8 mouse cellular contexts compared by ENCODE assay signal in the genomic region with DNA sequence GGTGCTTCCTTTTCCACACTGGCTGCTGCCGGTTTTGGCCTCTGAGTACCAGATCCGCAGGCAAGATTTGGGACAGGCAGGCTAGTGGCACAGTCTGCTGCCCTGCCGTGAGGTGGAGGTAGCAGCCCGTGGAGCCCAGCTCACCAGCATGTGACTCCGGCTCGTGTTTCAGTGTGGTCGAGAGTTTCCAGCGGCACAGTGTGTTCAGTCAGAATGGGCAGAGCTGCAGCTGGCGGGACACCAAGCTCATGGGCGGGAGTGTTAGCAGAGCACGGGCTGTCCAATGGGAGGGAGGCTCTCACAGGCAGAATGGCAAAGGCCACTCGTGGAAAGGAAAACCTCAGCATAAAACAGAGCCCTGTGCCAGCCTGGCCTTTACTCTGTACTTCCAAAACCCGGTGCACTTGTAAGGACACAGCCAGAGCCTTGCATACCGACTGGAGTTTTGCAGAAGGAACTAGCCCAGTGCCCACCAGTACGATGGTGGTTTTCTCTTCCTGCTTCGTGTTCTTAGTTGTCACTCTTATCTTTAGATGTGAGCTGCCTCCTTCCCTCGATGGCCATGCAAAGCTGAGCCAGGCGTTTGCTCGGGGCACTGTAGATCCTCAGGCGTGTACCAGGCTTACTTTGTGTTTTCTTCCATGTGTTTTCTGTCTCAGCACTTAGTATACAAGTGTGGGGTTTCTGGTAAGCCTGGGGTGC. TPM values are rescaled to one million over a fixed set of nuclear protein-coding genes. Genes with fewer than 3 reads are reported as not detected.
DNase-seq lines count a peak whose midpoint lies in the region; ATAC-seq and TF ChIP-seq lines count a peak whose summit lies in the region.

No protein-coding gene starts in this region.

- WGBS in neural tube, embryonic 15.5 days: 74% methylated on average over 20 of the region's 20 CpGs
- 13% methylated on average over 20 of the region's 20 CpGs for WGBS in liver, embryonic 14.5 days (ENCODE audit: insufficient replicate concordance)

- TF ChIP-seq CTCF in liver, embryonic 14.5 days (IDR thresholded peaks at IDR 0.05; ENCODE audit: low read depth): no peak

- no peaks in the 10 kb centered on the region for H3K9me3 ChIP-seq in neural tube, embryonic 15.5 days (replicated peaks)
- H3K9me3 ChIP-seq in liver, embryonic 14.5 days (ENCODE audit: control insufficient read depth, low read length): no peaks in the 10 kb centered on the region

- H3K27me3 ChIP-seq in neural tube, embryonic 15.5 days (replicated peaks): no peaks in the 10 kb centered on the region
- H3K27me3 ChIP-seq in liver, embryonic 14.5 days (ENCODE audit: control insufficient read depth, insufficient read depth, low read length): no peaks in the 10 kb centered on the region

- H3K4me3 ChIP-seq in neural tube, embryonic 15.5 days (replicated peaks): no peak overlapping the region
- no peak overlapping the region; a peak in 1 of 4 replicates for H3K4me3 ChIP-seq in liver, embryonic 14.5 days (ENCODE audit: insufficient read depth in 1 of 2, low read depth in 2 of 2, low read length in 2 of 2)

- 0 out of 2 replicates have a peak, but pooled peaks have one; percentile 21 for ATAC-seq in neural tube, embryonic 15.5 days (ENCODE audit: low FRiP score)
- peak; percentile 66 for ATAC-seq in common myeloid progenitor, adult 5-6 weeks (replicated peaks; ENCODE audit: low read depth, poor library complexity, severe bottlenecking)
- peak; percentile 55; the same call in 1 of the 2 replicates for ATAC-seq in liver, embryonic 14.5 days (ENCODE audit: insufficient read depth)

- H3K9ac ChIP-seq in neural tube, embryonic 15.5 days (replicated peaks): no peak overlapping the region
- no peak overlapping the region for H3K9ac ChIP-seq in liver, embryonic 14.5 days (replicated peaks)

- peaks cover 12% of the 10 kb centered on the region for H3K4me1 ChIP-seq in neural tube, embryonic 15.5 days
- peaks cover 0 to 12% of the 10 kb centered on the region in 2 experiments; a peak in 2 of 4 replicates for H3K4me1 ChIP-seq in liver, embryonic 14.5 days (replicated peaks; ENCODE audit: control insufficient read depth in 2 of 2, insufficient read depth in 2 of 2, low read length in 1 of 2)

- no peak overlapping the region for H3K27ac ChIP-seq in neural tube, embryonic 15.5 days (replicated peaks)
- no peak overlapping the region for H3K27ac ChIP-seq in liver, embryonic 14.5 days

- no peak overlapping the region for H3K4me2 ChIP-seq in neural tube, embryonic 15.5 days
- peak overlapping the region; percentile 28 for H3K4me2 ChIP-seq in liver, embryonic 14.5 days (ENCODE audit: low read depth)

- DNase-seq in neural tube, embryonic 10.5 days (ENCODE audit: extremely low spot score, low spot score): no peak
- DNase-seq in heart, adult 8-10 months (ENCODE audit: low spot score): peak; percentile 93
- DNase-seq in kidney, postnatal 25 days: peak; percentile 95 to 99
- no peak for DNase-seq in liver, embryonic 14.5 days (ENCODE audit: low read depth in 3 of 3, low spot score in 3 of 3)
- DNase-seq in ovary, postnatal 36 days (ENCODE audit: low spot score): peak; percentile 83
- peak; percentile 62 to 71 for DNase-seq in thymus, postnatal 36 days

- H3K36me3 ChIP-seq in neural tube, embryonic 15.5 days: peaks cover 12% of the 10 kb centered on the region
- no peaks in the 10 kb centered on the region; the same call in 1 of the 2 replicates for H3K36me3 ChIP-seq in liver, embryonic 14.5 days (replicated peaks; ENCODE audit: control insufficient read depth, insufficient read depth, low read depth)

- TF ChIP-seq EP300 in liver, embryonic 14.5 days (IDR thresholded peaks at IDR 0.05; ENCODE audit: low read depth): no peak

RNA-seq across cellular contexts. Expression of gene Pptc7, which starts 31.0 kb away (rescaled TPM):
- polyA plus RNA-seq in neural tube, embryonic 15.5 days (2015; fragmentation: Nextera tagmentation; extraction: Ambion mirVana): 8.7 and 9.3 TPM in 2 replicates
- total RNA-seq in common myeloid progenitor, adult 5-6 weeks (2017): 13.9 and 15.1 TPM in 2 replicates
- 100 to 1,000 TPM; 103 to 141 (median 121) TPM for total RNA-seq in heart, adult 8-10 months (2022)
- 3.5 and 3.6 TPM in 2 replicates for polyA plus RNA-seq in liver, embryonic 14.5 days (2012; rRNA removed)
- polyA plus RNA-seq in liver, embryonic 14.5 days (2014; fragmentation: Nextera tagmentation; extraction: Ambion mirVana): 2.7 and 2.9 TPM in 2 replicates

RNA-seq across cellular contexts. Expression of gene Rad9b, which starts 38.9 kb away (rescaled TPM):
- polyA plus RNA-seq in neural tube, embryonic 15.5 days (2015; fragmentation: Nextera tagmentation; extraction: Ambion mirVana): 19.1 and 22.1 TPM in 2 replicates
- total RNA-seq in common myeloid progenitor, adult 5-6 weeks (2017): 5.3 and 11.6 TPM in 2 replicates
- total RNA-seq in heart, adult 8-10 months (2022): 1 to 10 TPM in 3 of 4 experiments, under 1 TPM in 1; 0.89 to 1.9 (median 1.3) TPM
- polyA plus RNA-seq in liver, embryonic 14.5 days (2012; rRNA removed): 1.8 and 2.3 TPM in 2 replicates
- polyA plus RNA-seq in liver, embryonic 14.5 days (2014; fragmentation: Nextera tagmentation; extraction: Ambion mirVana): 2.5 and 2.7 TPM in 2 replicates

RNA-seq across cellular contexts. Expression of gene Vps29, which starts 39.1 kb away (rescaled TPM):
- 309 and 343 TPM in 2 replicates for polyA plus RNA-seq in neural tube, embryonic 15.5 days (2015; fragmentation: Nextera tagmentation; extraction: Ambion mirVana)
- total RNA-seq in common myeloid progenitor, adult 5-6 weeks (2017): 66.4 and 76.6 TPM in 2 replicates
- total RNA-seq in heart, adult 8-10 months (2022): 100 to 1,000 TPM in 2 of 4 experiments, 10 to 100 TPM in 2; 91.9 to 113 (median 101) TPM
- polyA plus RNA-seq in liver, embryonic 14.5 days (2012; rRNA removed): 35.2 and 48.1 TPM in 2 replicates
- 125 and 130 TPM in 2 replicates for polyA plus RNA-seq in liver, embryonic 14.5 days (2014; fragmentation: Nextera tagmentation; extraction: Ambion mirVana)

RNA-seq across cellular contexts. Expression of gene Tctn1, which starts 50.9 kb away (rescaled TPM):
- polyA plus RNA-seq in neural tube, embryonic 15.5 days (2015; fragmentation: Nextera tagmentation; extraction: Ambion mirVana): 5.8 and 6.0 TPM in 2 replicates
- 2.4 and 8.8 TPM in 2 replicates for total RNA-seq in common myeloid progenitor, adult 5-6 weeks (2017)
- total RNA-seq in heart, adult 8-10 months (2022): 1 to 10 TPM; 3.5 to 5.1 (median 3.8) TPM
- polyA plus RNA-seq in liver, embryonic 14.5 days (2012; rRNA removed): 1.7 and 2.0 TPM in 2 replicates
- 0.50 and 0.58 TPM in 2 replicates for polyA plus RNA-seq in liver, embryonic 14.5 days (2014; fragmentation: Nextera tagmentation; extraction: Ambion mirVana)

RNA-seq across cellular contexts. Expression of gene Gpn3, which starts 56.6 kb away (rescaled TPM):
- polyA plus RNA-seq in neural tube, embryonic 15.5 days (2015; fragmentation: Nextera tagmentation; extraction: Ambion mirVana): 45.7 and 51.5 TPM in 2 replicates
- total RNA-seq in common myeloid progenitor, adult 5-6 weeks (2017): 39.1 and 43.6 TPM in 2 replicates
- 10 to 100 TPM; 25.3 to 32.1 (median 30.4) TPM for total RNA-seq in heart, adult 8-10 months (2022)
- 27.6 and 40.8 TPM in 2 replicates for polyA plus RNA-seq in liver, embryonic 14.5 days (2012; rRNA removed)
- polyA plus RNA-seq in liver, embryonic 14.5 days (2014; fragmentation: Nextera tagmentation; extraction: Ambion mirVana): 60.5 and 63.9 TPM in 2 replicates

Comparison
In these comparisons a context has a peak if more than half of its experiments do, and no peak if none do; other contexts are left out.
1. DNase-seq: peak in heart, adult 8-10 months (single experiment), kidney, postnatal 25 days (2 of 2), ovary, postnatal 36 days (single experiment) and thymus, postnatal 36 days (2 of 2); none in neural tube, embryonic 10.5 days (single experiment) and liver, embryonic 14.5 days (0 of 3).
2. Peak in every context shown above with its lines, with median percentiles within 50 percentile points of each other: ATAC-seq.